Mouse (Mus musculus) C2C12 (cell line): ENCODE results near the gene Ces2f. TPM values are rescaled to one million over a fixed set of nuclear protein-coding genes. Genes with fewer than 3 reads are reported as not detected.
"Not testable (repeated sequence)": the region's sequence is repeated elsewhere in the genome, so short reads cannot be mapped to it uniquely, and the experiment has no call there.

Source experiments
- H3K27me3 ChIP-seq: one replicate; pipeline ENCODE4 v1.6.1; 2011; ENCODE audit not compliant: control insufficient read depth, insufficient read depth, insufficient read length
- H3K36me3 ChIP-seq: one replicate; pipeline ENCODE4 v1.6.1; 2011; ENCODE audit not compliant: control insufficient read depth, insufficient read depth
- H3K4me3 ChIP-seq: one replicate; pipeline ENCODE4 v1.5.1; 2011; ENCODE audit warnings: mild to moderate bottlenecking, control low read depth; ENCODE audit not compliant: poor library complexity, insufficient read depth, severe bottlenecking
- H3K79me2 ChIP-seq: one replicate; pipeline ENCODE4 v1.6.1; 2011; ENCODE audit not compliant: control insufficient read depth, insufficient read depth
- H3K79me3 ChIP-seq: one replicate; pipeline ENCODE4 v1.6.1; 2011; ENCODE audit warnings: low read depth, control low read depth
- H3ac ChIP-seq: one replicate; pipeline ENCODE3; 2011; ENCODE audit warnings: low read depth; ENCODE audit not compliant: control insufficient read depth, insufficient read length
- CEBPB ChIP-seq: IDR thresholded peaks from one replicate; pipeline ENCODE4 v1.6.1; 2011; ENCODE audit warnings: low read depth, mild to moderate bottlenecking, control low read depth, moderate library complexity
- CTCF ChIP-seq: IDR thresholded peaks from one replicate; pipeline ENCODE4 v1.5.1; 2011; ENCODE audit not compliant: control insufficient read depth, insufficient read depth, insufficient read length
- FOSL1 ChIP-seq: IDR thresholded peaks from one replicate; pipeline ENCODE4 v1.8.0; 2011; ENCODE audit warnings: mild to moderate bottlenecking, low read length; ENCODE audit not compliant: poor library complexity, insufficient read depth, severe bottlenecking
- MAX ChIP-seq: IDR thresholded peaks from one replicate; pipeline ENCODE4 v1.6.1; 2011; ENCODE audit warnings: mild to moderate bottlenecking, control low read depth
- MYOD1 ChIP-seq: IDR thresholded peaks from one replicate; pipeline ENCODE4 v1.6.1; 2011; ENCODE audit warnings: low read depth; ENCODE audit not compliant: control insufficient read depth, insufficient read length
- MYOG ChIP-seq: IDR thresholded peaks from one replicate; pipeline ENCODE4 v1.6.1; 2011; ENCODE audit not compliant: control insufficient read depth, insufficient read length; ENCODE audit errors: extremely low read depth
- USF1 ChIP-seq: IDR thresholded peaks from one replicate; pipeline ENCODE4 v1.6.1; 2011; ENCODE audit warnings: low read depth, mild to moderate bottlenecking, control low read depth, moderate library complexity
- long read RNA-seq, 2 experiments: library from polyadenylated mRNA; unstranded; transcript quantifications; one replicate each; pipeline ENCODE4 v2.0.0; 2019 to 2020
- polyA plus RNA-seq: library from polyadenylated mRNA; unstranded; fragments of >200 nt; fragmentation: generic; extraction: Trizol; gene quantifications from one replicate; pipeline ENCODE4 v1.2.1, GENCODE M21; 2012; ENCODE audit warnings: missing spikeins

Ces2f gene
- polyA plus RNA-seq = 0.01 TPM
- long read RNA-seq, experiment 1 = 0 reads
- long read RNA-seq, experiment 2 = 0 reads

DNA sequence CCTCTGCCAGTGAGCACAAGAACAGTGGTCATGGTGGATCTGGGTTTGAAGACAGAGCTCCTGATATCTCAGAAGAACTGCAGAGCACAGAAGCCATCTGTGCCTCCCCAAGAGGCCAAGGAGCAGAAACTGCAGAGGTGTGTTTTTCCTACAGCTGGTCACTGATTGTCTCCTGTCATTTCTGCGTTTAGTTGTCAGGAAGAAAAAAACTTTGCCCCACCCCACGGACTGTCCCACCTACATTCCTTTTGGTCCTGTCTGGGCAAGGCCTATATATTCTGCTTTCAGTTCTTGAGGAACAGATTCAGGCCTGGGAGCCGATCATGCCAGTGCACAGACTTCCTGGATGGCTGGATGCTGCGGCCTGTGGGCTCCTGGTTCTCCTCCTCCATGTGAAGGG is at the start of gene Ces2f:
Ces2f (plus strand) TSS at position 301 of the 400 bp plus-strand sequence.
- H3K79me2 ChIP-seq = no peaks in the 10 kb centered on the region
- no peak within 1 kb of the TSS for H3ac ChIP-seq
- no peak within 1 kb of the TSS for H3K4me3 ChIP-seq
- H3K27me3 ChIP-seq = no peaks in the 10 kb centered on the region
- H3K36me3 ChIP-seq = no peaks in the 10 kb centered on the region
- TF ChIP-seq MYOD1 (no peak), MYOG (no peak), FOSL1 (no peak), MAX (no peak), CEBPB (no peak), USF1 (no peak), CTCF (no peak)
- H3K79me3 ChIP-seq = no peaks in the 10 kb centered on the region

DNA sequence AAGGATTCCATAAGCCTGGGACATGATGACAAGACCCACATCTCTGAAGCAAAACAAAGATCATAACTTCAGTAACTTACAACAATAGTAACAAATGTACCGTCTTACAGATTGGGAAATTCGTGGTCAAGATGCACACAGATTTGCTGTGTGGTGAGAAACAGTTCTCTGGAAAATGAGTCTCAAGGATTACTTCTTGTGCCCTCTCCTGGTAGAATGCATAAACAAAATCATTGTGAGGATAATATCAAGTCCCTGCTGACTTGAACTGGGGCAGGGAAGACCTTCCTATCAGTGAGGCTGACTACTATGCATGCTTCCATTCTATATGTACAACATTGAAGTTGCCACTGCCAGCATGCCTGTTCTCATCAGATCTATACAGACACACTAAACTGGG is 45.4 kb upstream of the Ces2f start:
- Histone ChIP-seq H3K4me3 (no peak overlapping the region), H3K27me3 (no peaks in the 10 kb centered on the region), H3K36me3 (no peaks in the 10 kb centered on the region), H3K79me3 (no peaks in the 10 kb centered on the region), H3ac (no peak overlapping the region), H3K79me2 (no peaks in the 10 kb centered on the region)
- TF ChIP-seq MYOG (no peak), USF1 (no peak), MYOD1 (no peak)

DNA sequence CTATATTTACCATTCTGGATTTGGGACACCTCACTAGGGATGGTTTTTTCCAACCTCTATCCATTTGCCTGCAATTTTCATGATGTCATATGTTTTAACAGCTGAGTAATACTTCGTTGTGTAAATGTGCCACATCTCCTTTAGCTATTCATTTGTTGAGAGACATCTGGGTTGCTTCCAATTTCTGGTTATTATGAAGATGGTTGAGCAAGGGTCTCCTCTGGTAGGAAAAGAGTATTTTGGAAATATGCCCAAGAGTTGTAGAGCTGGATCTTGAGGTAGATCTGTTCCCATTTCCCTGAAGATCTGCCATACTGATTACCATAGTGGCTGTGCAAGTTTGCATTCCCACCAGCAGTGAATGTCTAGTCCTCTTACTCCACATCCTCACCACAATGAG is 40.0 kb upstream of the Ces2f start:
- Histone ChIP-seq H3K27me3 (no peaks in the 10 kb centered on the region), H3ac (no peak overlapping the region), H3K36me3 (no peaks in the 10 kb centered on the region), H3K79me3 (no peaks in the 10 kb centered on the region), H3K4me3 (no peak overlapping the region), H3K79me2 (no peaks in the 10 kb centered on the region)
- TF ChIP-seq CTCF (no peak), MYOG (no peak), MYOD1 (no peak), USF1 (no peak), FOSL1 (no peak), MAX (no peak), CEBPB (no peak)

GRCm38 (mm10) chr8:104909021-104909420 is 38.1 kb upstream of the Ces2f start:
- H3K79me2 ChIP-seq, H3K36me3 ChIP-seq, H3ac ChIP-seq, H3K27me3 ChIP-seq, H3K4me3 ChIP-seq, H3K79me3 ChIP-seq: not testable (repeated sequence)

DNA sequence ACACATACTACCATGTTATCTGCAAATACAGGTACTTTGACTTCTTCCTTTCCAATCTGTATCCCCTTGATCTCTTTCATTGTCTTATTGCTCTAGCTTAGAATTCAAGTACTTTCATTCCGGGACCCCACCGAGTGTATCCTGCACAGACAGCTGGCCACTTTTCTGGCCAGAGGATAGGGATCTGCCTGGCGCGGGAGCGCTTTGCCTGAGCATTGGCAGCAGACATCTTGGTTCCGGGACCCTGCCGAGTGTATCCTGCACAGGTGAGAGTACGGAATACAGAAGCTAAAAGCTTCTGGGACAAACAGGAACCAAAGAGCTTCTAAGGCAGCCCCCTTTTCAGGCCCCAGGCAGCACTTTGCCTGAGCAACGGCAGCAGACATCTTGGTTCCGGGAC is 37.5 kb upstream of the Ces2f start:
- not testable (repeated sequence) for H3K79me3 ChIP-seq, H3K27me3 ChIP-seq, H3ac ChIP-seq, H3K4me3 ChIP-seq, H3K36me3 ChIP-seq, H3K79me2 ChIP-seq

GRCm38 (mm10) chr8:104925972-104926596 is 21.1 kb upstream of the Ces2f start, which contains the start of gene Ces2e:
Gene Ces2e (plus strand): TSS chr8:104926260.
- Histone ChIP-seq H3K79me2 (no peaks in the 10 kb centered on the region), H3K4me3 (no peak within 1 kb of the TSS), H3K36me3 (no peaks in the 10 kb centered on the region), H3K79me3 (no peaks in the 10 kb centered on the region), H3ac (no peak within 1 kb of the TSS), H3K27me3 (no peaks in the 10 kb centered on the region)
- TF ChIP-seq MYOD1 = no peak
- no peak for TF ChIP-seq MAX
- TF ChIP-seq USF1 = no peak
- no peak for TF ChIP-seq MYOG
- no peak for TF ChIP-seq FOSL1
- TF ChIP-seq CTCF = no peak
- no peak for TF ChIP-seq CEBPB

- TF ChIP-seq FOSL1 (no peak), MYOG (no peak), CTCF (no peak), MYOD1 (no peak), MAX (no peak), CEBPB (no peak), USF1 (no peak)
- H3K27me3 ChIP-seq = no peaks in the 10 kb centered on the region
Measured at GRCm38 (mm10) chr8:104927301-104927700, 19.9 kb upstream of the Ces2f start.

More at GRCm38 (mm10) chr8:104927301-104927700, 19.9 kb upstream of the Ces2f start:
- Histone ChIP-seq H3K36me3 (no peaks in the 10 kb centered on the region), H3ac (no peak overlapping the region), H3K79me2 (no peaks in the 10 kb centered on the region), H3K4me3 (no peak overlapping the region), H3K79me3 (no peaks in the 10 kb centered on the region)
